Mouse (Mus musculus) neural tube, embryonic 11.5 days (tissue): ENCODE measurements around the gene Bbs2. TPM values are rescaled to one million over a fixed set of nuclear protein-coding genes. Genes with fewer than 3 reads are reported as not detected.

Experiments
- ATAC-seq: fragments of 200-750 bp; cut with Nextera tagmentation; 2 replicates; pipeline ENCODE4 v1.8.0; 2017; ENCODE audit warnings: moderate number of reproducible peaks, mild to moderate bottlenecking, moderate TSS enrichment, moderate library complexity; ENCODE audit not compliant: insufficient read depth, low FRiP score, low TSS enrichment
- DNase-seq: peaks from one replicate; pipeline ENCODE4 v3.0.0-alpha.2; 2015; ENCODE audit warnings: low spot score
- H3K27ac ChIP-seq: fragments of 300-500 bp; sonication (generic); 2 replicates; pipeline ENCODE4 v1.5.1; 2014; ENCODE audit warnings: low read depth, mild to moderate bottlenecking, low read length
- H3K27me3 ChIP-seq: fragments of 300-500 bp; sonication (generic); 2 replicates; pipeline ENCODE4 v1.6.1; 2014; ENCODE audit warnings: mild to moderate bottlenecking, low read length, mixed read lengths; ENCODE audit not compliant: control insufficient read depth, insufficient read depth
- H3K36me3 ChIP-seq: fragments of 300-500 bp; sonication (generic); 2 replicates; pipeline ENCODE4 v1.6.1; 2014; ENCODE audit warnings: mild to moderate bottlenecking, low read length, moderate library complexity, mixed read lengths; ENCODE audit not compliant: control insufficient read depth, insufficient read depth
- H3K4me1 ChIP-seq: fragments of 300-500 bp; sonication (generic); 2 replicates; pipeline ENCODE4 v1.6.1; 2014; ENCODE audit warnings: low read length, mixed read lengths; ENCODE audit not compliant: control insufficient read depth, insufficient read depth
- H3K4me2 ChIP-seq: fragments of 300-500 bp; sonication (generic); 2 replicates; pipeline ENCODE4 v1.6.1; 2014; ENCODE audit warnings: low read depth, mild to moderate bottlenecking, moderate library complexity
- H3K4me3 ChIP-seq: fragments of 300-500 bp; sonication (generic); 2 replicates; pipeline ENCODE4 v1.5.1; 2014; ENCODE audit warnings: low read depth, low read length
- H3K9ac ChIP-seq: fragments of 300-500 bp; sonication (generic); 2 replicates; pipeline ENCODE4 v1.6.1; 2014; ENCODE audit warnings: mild to moderate bottlenecking, low read length
- H3K9me3 ChIP-seq: fragments of 300-500 bp; sonication (generic); 2 replicates; pipeline ENCODE4 v1.6.1; 2016; ENCODE audit warnings: low read length; ENCODE audit not compliant: control insufficient read depth
- WGBS: fragments of 180-500 bp; shearing (Covaris S2); extraction: QIAGEN DNeasy Blood & Tissue Kit; methylation state at CpG from one replicate; pipeline ENCODE4 v1.1.7; 2014; 5-methylcytosine and 5-hydroxymethylcytosine counted together
- polyA plus RNA-seq: library from polyadenylated mRNA; unstranded; fragments of >200 nt; fragmentation: Nextera tagmentation; extraction: Ambion mirVana; gene quantifications from 2 replicates; pipeline ENCODE4 v1.2.1, GENCODE M21; 2014

Bbs2 gene
- polyA plus RNA-seq, 1 experiment from 2014 or later, result 18.0 TPM

GRCm38 (mm10) chr8:94129133-94129789 is 30.5 kb upstream of the Bbs2 start:
- ATAC-seq (no peak), DNase-seq (no peak)
- Histone ChIP-seq H3K9ac (no peak overlapping the region), H3K36me3 (no peaks in the 10 kb centered on the region), H3K4me2 (no peak overlapping the region), H3K9me3 (no peaks in the 10 kb centered on the region), H3K27ac (no peak overlapping the region), H3K27me3 (no peaks in the 10 kb centered on the region), H3K4me3 (no peak overlapping the region), H3K4me1 (no peaks in the 10 kb centered on the region)
- WGBS, result 79% methylated on average over 6 of the region's 6 CpGs

GRCm38 (mm10) chr8:94127711-94128110 is 29.0 kb upstream of the Bbs2 start:
- no peak overlapping the region for H3K4me3 ChIP-seq
- DNase-seq, result no peak
- ATAC-seq, result no peak
- no peak overlapping the region for H3K27ac ChIP-seq
- no peak overlapping the region for H3K4me2 ChIP-seq
- H3K36me3 ChIP-seq, result no peaks in the 10 kb centered on the region
- no peaks in the 10 kb centered on the region for H3K9me3 ChIP-seq
- no peak overlapping the region for H3K9ac ChIP-seq
- H3K4me1 ChIP-seq, result no peaks in the 10 kb centered on the region
- WGBS, result 87% methylated on average over 6 of the region's 6 CpGs
- no peaks in the 10 kb centered on the region for H3K27me3 ChIP-seq

DNA sequence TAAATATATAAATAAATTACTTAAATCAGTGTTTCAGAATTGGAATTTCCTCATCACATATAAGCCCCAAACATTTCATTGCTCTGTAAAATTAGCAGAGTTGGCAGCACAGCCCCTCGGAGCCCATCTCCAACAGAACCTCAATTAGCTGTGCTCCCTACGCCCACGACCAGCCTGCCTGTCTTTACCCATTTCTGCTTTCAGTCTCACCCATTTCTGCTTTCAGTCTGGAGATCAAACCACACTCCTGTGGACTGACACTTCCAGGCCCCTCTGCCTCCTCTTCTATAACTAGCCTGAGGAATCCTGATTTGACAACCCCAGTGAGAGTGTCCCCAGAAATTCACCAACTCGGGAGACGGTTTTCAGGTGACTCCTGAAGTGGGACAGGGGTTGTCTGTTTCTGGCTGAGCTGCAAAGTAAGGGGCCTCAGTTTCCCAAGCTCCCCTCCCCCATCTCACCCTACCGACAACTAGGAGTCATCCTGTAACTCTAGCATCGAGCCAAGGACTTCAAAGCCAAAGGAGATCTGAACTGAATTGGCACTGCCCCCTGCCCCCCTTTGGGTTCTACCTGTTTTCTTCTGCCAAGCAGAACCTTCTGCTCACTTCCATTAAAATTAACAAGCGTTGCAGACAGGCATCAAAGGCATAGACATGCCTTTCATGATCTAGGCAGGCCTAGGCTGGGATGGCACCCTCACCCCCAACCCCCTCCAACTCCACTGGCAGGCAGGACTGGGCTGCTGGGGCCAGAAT is 24.2 kb upstream of the Bbs2 start:
- H3K4me1 ChIP-seq, result peaks cover 6% of the 10 kb centered on the region
- H3K36me3 ChIP-seq, result no peaks in the 10 kb centered on the region
- no peak for DNase-seq
- H3K27ac ChIP-seq, result no peak overlapping the region
- H3K4me2 ChIP-seq, result no peak overlapping the region
- H3K4me3 ChIP-seq, result no peak overlapping the region
- 49% methylated on average over 8 of the region's 8 CpGs for WGBS
- no peak for ATAC-seq
- no peak overlapping the region for H3K9ac ChIP-seq
- H3K9me3 ChIP-seq, result no peaks in the 10 kb centered on the region
- H3K27me3 ChIP-seq, result no peaks in the 10 kb centered on the region

DNA sequence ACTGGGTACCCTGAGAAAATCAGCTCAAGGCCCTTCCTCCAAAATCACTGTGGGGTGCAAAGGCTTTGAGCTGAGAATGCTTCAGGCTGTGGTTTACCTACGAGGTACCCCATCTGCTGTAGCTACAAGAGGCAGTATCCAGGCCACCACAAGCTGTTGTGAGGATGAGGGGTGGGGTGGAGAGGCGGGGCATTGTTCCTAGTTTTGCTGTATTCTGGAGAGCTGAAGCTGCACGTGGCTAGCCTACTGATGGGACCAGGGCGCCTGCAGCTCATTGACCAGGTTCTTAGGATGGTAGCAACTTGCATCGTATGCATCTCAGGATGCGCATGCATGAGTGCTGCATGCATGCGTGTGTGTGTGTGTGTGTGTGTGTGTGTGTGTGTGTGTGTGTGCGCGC is 22.9 kb upstream of the Bbs2 start:
- ATAC-seq (no peak), DNase-seq (no peak)
- WGBS, result 81% methylated on average over 9 of the region's 9 CpGs
- Histone ChIP-seq H3K27ac (no peak overlapping the region), H3K4me1 (peaks cover 6% of the 10 kb centered on the region), H3K9ac (no peak overlapping the region), H3K4me3 (no peak overlapping the region), H3K4me2 (no peak overlapping the region), H3K36me3 (no peaks in the 10 kb centered on the region), H3K9me3 (no peaks in the 10 kb centered on the region), H3K27me3 (no peaks in the 10 kb centered on the region)

- Histone ChIP-seq H3K36me3 (no peaks in the 10 kb centered on the region), H3K27ac (peak overlapping the region; percentile 87), H3K9me3 (no peaks in the 10 kb centered on the region), H3K27me3 (no peaks in the 10 kb centered on the region), H3K4me1 (peaks cover 6% of the 10 kb centered on the region), H3K4me3 (no peak overlapping the region), H3K4me2 (peak overlapping the region; percentile 24; the same call in 1 of the 2 replicates), H3K9ac (peak overlapping the region; percentile 29)
- ATAC-seq (peak; percentile 91), DNase-seq (peak; percentile 79)
- 7% methylated on average over 6 of the region's 6 CpGs for WGBS
Measured at GRCm38 (mm10) chr8:94118776-94119430, 20.2 kb upstream of the Bbs2 start.

GRCm38 (mm10) chr8:94113972-94114371 is 15.2 kb upstream of the Bbs2 start:
- Histone ChIP-seq H3K4me1 (peaks cover 5% of the 10 kb centered on the region), H3K36me3 (no peaks in the 10 kb centered on the region), H3K4me3 (no peak overlapping the region), H3K27me3 (no peaks in the 10 kb centered on the region), H3K27ac (no peak overlapping the region), H3K9ac (no peak overlapping the region), H3K4me2 (no peak overlapping the region), H3K9me3 (no peaks in the 10 kb centered on the region)
- DNase-seq, result no peak
- 86% methylated on average over 2 of the region's 2 CpGs for WGBS
- no peak for ATAC-seq

- H3K27me3 ChIP-seq, result no peaks in the 10 kb centered on the region
- no peak overlapping the region for H3K4me3 ChIP-seq
- no peak overlapping the region for H3K4me2 ChIP-seq
- no peak overlapping the region for H3K27ac ChIP-seq
- H3K4me1 ChIP-seq, result no peaks in the 10 kb centered on the region
- DNase-seq (no peak), ATAC-seq (no peak)
- no peaks in the 10 kb centered on the region for H3K9me3 ChIP-seq
- H3K9ac ChIP-seq, result no peak overlapping the region
- WGBS, result 62% methylated on average over 1 of the region's 1 CpGs
- no peaks in the 10 kb centered on the region for H3K36me3 ChIP-seq
Measured at GRCm38 (mm10) chr8:94113435-94113834, 14.7 kb upstream of the Bbs2 start.

- no peak for ATAC-seq
- WGBS, result 71% methylated on average over 6 of the region's 6 CpGs
Measured at GRCm38 (mm10) chr8:94110526-94111177, 11.9 kb upstream of the Bbs2 start.

More at GRCm38 (mm10) chr8:94110526-94111177, 11.9 kb upstream of the Bbs2 start:
- H3K27ac ChIP-seq, result no peak overlapping the region
- no peaks in the 10 kb centered on the region for H3K36me3 ChIP-seq
- DNase-seq, result no peak
- no peak overlapping the region for H3K4me3 ChIP-seq
- H3K9ac ChIP-seq, result no peak overlapping the region
- H3K9me3 ChIP-seq, result no peaks in the 10 kb centered on the region
- H3K4me1 ChIP-seq, result no peaks in the 10 kb centered on the region
- H3K27me3 ChIP-seq, result no peaks in the 10 kb centered on the region
- no peak overlapping the region for H3K4me2 ChIP-seq
